Mouse (Mus musculus) hindbrain, embryonic 10.5 days (tissue): Measurements from ENCODE around the gene Runx1. TPM values are rescaled to one million over a fixed set of nuclear protein-coding genes. Genes with fewer than 3 reads are reported as not detected.

Experiments used
- DNase-seq: peaks from one replicate; pipeline ENCODE4 v3.0.0-alpha.2; 2017; ENCODE audit warnings: low spot score
- H3K27ac ChIP-seq: fragments of 300-500 bp; sonication (generic); 2 replicates; pipeline ENCODE4 v1.5.1; 2016; ENCODE audit warnings: mild to moderate bottlenecking, moderate library complexity
- H3K27me3 ChIP-seq: fragments of 300-500 bp; sonication (generic); 2 replicates; pipeline ENCODE4 v1.6.1; 2016; ENCODE audit warnings: mild to moderate bottlenecking; ENCODE audit not compliant: poor library complexity, insufficient read depth, severe bottlenecking
- H3K36me3 ChIP-seq: fragments of 300-500 bp; sonication (generic); 2 replicates; pipeline ENCODE4 v1.6.1; 2016; ENCODE audit warnings: mild to moderate bottlenecking, moderate library complexity
- H3K4me1 ChIP-seq: fragments of 300-500 bp; sonication (generic); replicated peaks from 2 replicates; pipeline ENCODE4 v1.6.1; 2016; ENCODE audit warnings: mild to moderate bottlenecking
- H3K4me3 ChIP-seq: fragments of 300-500 bp; sonication (generic); 2 replicates; pipeline ENCODE4 v1.5.1; 2016; ENCODE audit warnings: mild to moderate bottlenecking, moderate library complexity
- H3K9me3 ChIP-seq: fragments of 300-500 bp; sonication (generic); 2 replicates; pipeline ENCODE4 v1.6.1; 2016; ENCODE audit warnings: mild to moderate bottlenecking, moderate library complexity
- WGBS: fragments of 180-500 bp; shearing (Covaris S2); methylation state at CpG from one replicate; pipeline ENCODE4 v1.1.7; 2016; 5-methylcytosine and 5-hydroxymethylcytosine counted together
- polyA plus RNA-seq: library from polyadenylated mRNA; unstranded; fragments of >200 nt; fragmentation: Nextera tagmentation; extraction: Ambion mirVana; gene quantifications from 2 replicates; pipeline ENCODE4 v1.2.1, GENCODE M21; 2016

Runx1 gene
- polyA plus RNA-seq, result 1.6 and 2.2 TPM in 2 replicates

DNA sequence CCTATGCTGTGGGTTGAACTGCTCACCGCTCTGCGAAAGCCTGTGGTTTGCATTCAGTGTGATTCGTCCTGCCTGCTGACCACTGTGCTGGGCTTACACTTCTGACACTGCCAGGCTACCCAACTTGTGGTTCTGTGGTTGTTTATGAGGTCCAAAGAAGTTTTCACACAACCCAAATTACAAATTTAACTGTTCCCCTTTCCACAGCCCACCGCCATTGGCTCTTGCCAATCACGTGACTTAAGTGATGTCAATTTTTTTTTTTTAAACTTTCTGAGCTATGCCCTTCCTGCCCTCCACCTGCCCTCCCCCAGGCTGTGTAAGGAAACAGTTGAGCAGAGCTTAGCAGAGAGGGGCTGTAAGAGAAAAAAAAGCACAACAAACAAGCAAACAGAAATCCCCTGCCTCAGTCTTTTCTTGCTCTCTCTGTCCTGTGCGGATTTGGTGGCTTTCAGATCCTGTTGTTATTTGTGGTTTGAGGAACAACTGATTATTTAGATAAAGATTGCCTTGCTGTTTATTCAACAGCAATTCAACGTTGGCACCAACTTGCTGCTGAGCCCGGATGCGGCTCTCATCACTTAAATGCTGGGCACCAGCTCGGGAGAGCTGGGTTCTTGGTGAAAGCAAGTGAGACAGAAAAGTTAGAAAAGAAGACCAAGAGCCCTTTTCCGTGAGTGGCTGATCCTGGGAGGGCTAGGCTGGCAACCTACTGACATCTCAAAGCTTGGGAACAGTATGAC is at the start of gene Runx1:
Gene Runx1, minus strand, starts transcription at position 242 of the 743 bp plus-strand sequence.
- Histone ChIP-seq H3K27ac (no peak within 1 kb of the TSS), H3K27me3 (peaks cover 9% of the 10 kb centered on the region; the same call in 1 of the 2 replicates), H3K4me3 (no peak within 1 kb of the TSS), H3K4me1 (peaks cover 31% of the 10 kb centered on the region), H3K9me3 (no peaks in the 10 kb centered on the region), H3K36me3 (no peaks in the 10 kb centered on the region)
- 89% methylated on average over 11 of the region's 11 CpGs for WGBS
- no peak for DNase-seq

GRCm38 (mm10) chr16:92874015-92874414 is 48.1 kb upstream of the Runx1 start:
- no peak overlapping the region for H3K4me3 ChIP-seq
- no peaks in the 10 kb centered on the region for H3K4me1 ChIP-seq
- no peaks in the 10 kb centered on the region for H3K27me3 ChIP-seq
- H3K36me3 ChIP-seq, result no peaks in the 10 kb centered on the region
- 89% methylated on average over 3 of the region's 3 CpGs for WGBS
- H3K9me3 ChIP-seq, result no peaks in the 10 kb centered on the region
- H3K27ac ChIP-seq, result no peak overlapping the region
- DNase-seq, result no peak

DNA sequence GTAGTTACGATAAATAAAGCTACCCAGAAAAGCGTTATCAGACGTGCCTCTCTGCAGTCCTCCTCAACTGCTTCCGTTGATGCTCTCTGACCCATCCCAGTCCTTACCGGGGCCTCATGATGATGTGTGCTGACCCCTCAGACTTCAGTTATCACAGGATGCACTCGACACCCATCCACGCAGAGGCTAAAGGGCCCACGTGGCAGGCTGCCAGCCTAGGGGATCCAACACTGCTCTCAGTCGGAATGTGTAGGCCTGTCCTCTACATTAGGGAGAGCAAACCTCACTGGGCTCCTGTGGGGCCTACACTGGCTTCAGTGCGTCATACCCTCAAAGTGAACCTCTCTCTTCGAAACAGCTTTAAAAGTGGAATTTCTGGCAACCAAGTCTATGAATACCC is 45.8 kb upstream of the Runx1 start:
- Histone ChIP-seq H3K27me3 (no peaks in the 10 kb centered on the region), H3K4me1 (no peaks in the 10 kb centered on the region), H3K27ac (no peak overlapping the region), H3K36me3 (no peaks in the 10 kb centered on the region), H3K9me3 (no peaks in the 10 kb centered on the region), H3K4me3 (no peak overlapping the region)
- DNase-seq, result no peak
- 91% methylated on average over 11 of the region's 11 CpGs for WGBS

DNA sequence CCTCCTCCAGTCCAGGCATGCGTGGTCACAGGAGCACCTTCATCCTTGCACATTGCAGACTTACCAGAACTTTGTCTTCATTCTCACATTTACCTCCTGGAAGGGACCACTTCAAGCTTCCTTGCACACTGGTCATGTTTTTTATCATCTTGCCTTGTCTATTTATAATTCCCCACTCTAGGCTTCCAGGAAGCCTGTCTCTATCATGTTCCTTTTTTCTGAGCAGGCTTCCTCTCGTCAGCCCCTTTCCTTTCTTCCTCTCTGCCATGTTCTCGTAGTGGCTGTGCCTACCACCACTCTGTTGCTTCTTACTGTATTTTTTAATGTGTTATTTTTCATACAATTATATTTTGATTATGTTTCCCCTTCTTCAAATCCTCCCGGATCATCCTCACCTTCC is 42.6 kb upstream of the Runx1 start:
- H3K4me3 ChIP-seq, result no peak overlapping the region
- 90% methylated on average over 4 of the region's 4 CpGs for WGBS

GRCm38 (mm10) chr16:92867261-92867935 is 41.4 kb upstream of the Runx1 start:
- 78% methylated on average over 9 of the region's 9 CpGs for WGBS
- Histone ChIP-seq H3K36me3 (no peaks in the 10 kb centered on the region), H3K4me3 (no peak overlapping the region), H3K27ac (no peak overlapping the region), H3K4me1 (no peaks in the 10 kb centered on the region), H3K9me3 (no peaks in the 10 kb centered on the region), H3K27me3 (no peaks in the 10 kb centered on the region)
- DNase-seq, result no peak

More for the DNA sequence above, 42.6 kb upstream of the Runx1 start:
- DNase-seq, result no peak
- Histone ChIP-seq H3K9me3 (no peaks in the 10 kb centered on the region), H3K27me3 (no peaks in the 10 kb centered on the region), H3K36me3 (no peaks in the 10 kb centered on the region), H3K27ac (no peak overlapping the region), H3K4me1 (no peaks in the 10 kb centered on the region)

- H3K4me3 ChIP-seq, result no peak overlapping the region
- H3K36me3 ChIP-seq, result no peaks in the 10 kb centered on the region
- no peak for DNase-seq
- H3K9me3 ChIP-seq, result no peaks in the 10 kb centered on the region
- 94% methylated on average over 3 of the region's 3 CpGs for WGBS
- no peaks in the 10 kb centered on the region for H3K27me3 ChIP-seq
- no peaks in the 10 kb centered on the region for H3K4me1 ChIP-seq
- H3K27ac ChIP-seq, result no peak overlapping the region
Observed at GRCm38 (mm10) chr16:92865314-92865713, 39.4 kb upstream of the Runx1 start.

- Histone ChIP-seq H3K4me3 (no peak overlapping the region), H3K36me3 (no peaks in the 10 kb centered on the region), H3K27me3 (no peaks in the 10 kb centered on the region), H3K27ac (no peak overlapping the region), H3K4me1 (no peaks in the 10 kb centered on the region), H3K9me3 (no peaks in the 10 kb centered on the region)
- 81% methylated on average over 2 of the region's 2 CpGs for WGBS
- DNase-seq, result no peak
Observed at GRCm38 (mm10) chr16:92864191-92864590, 38.2 kb upstream of the Runx1 start.

- H3K4me3 ChIP-seq, result no peak overlapping the region
- no peaks in the 10 kb centered on the region for H3K9me3 ChIP-seq
Observed at GRCm38 (mm10) chr16:92863179-92863578, 37.2 kb upstream of the Runx1 start.

GRCm38 (mm10) chr16:92862430-92862829 is 36.5 kb upstream of the Runx1 start:
- Histone ChIP-seq H3K9me3 (no peaks in the 10 kb centered on the region), H3K4me1 (no peaks in the 10 kb centered on the region), H3K27ac (no peak overlapping the region), H3K27me3 (no peaks in the 10 kb centered on the region), H3K36me3 (no peaks in the 10 kb centered on the region), H3K4me3 (no peak overlapping the region)
- WGBS, result 81% methylated on average over 4 of the region's 4 CpGs
- DNase-seq, result no peak

More at GRCm38 (mm10) chr16:92863179-92863578, 37.2 kb upstream of the Runx1 start:
- Histone ChIP-seq H3K36me3 (no peaks in the 10 kb centered on the region), H3K4me1 (no peaks in the 10 kb centered on the region), H3K27ac (no peak overlapping the region), H3K27me3 (no peaks in the 10 kb centered on the region)
- DNase-seq, result no peak

GRCm38 (mm10) chr16:92861571-92861970 is 35.6 kb upstream of the Runx1 start:
- no peaks in the 10 kb centered on the region for H3K36me3 ChIP-seq
- DNase-seq, result no peak
- H3K4me3 ChIP-seq, result no peak overlapping the region
- no peaks in the 10 kb centered on the region for H3K9me3 ChIP-seq
- H3K4me1 ChIP-seq, result no peaks in the 10 kb centered on the region
- H3K27ac ChIP-seq, result no peak overlapping the region
- WGBS, result 81% methylated on average over 2 of the region's 2 CpGs
- no peaks in the 10 kb centered on the region for H3K27me3 ChIP-seq

DNA sequence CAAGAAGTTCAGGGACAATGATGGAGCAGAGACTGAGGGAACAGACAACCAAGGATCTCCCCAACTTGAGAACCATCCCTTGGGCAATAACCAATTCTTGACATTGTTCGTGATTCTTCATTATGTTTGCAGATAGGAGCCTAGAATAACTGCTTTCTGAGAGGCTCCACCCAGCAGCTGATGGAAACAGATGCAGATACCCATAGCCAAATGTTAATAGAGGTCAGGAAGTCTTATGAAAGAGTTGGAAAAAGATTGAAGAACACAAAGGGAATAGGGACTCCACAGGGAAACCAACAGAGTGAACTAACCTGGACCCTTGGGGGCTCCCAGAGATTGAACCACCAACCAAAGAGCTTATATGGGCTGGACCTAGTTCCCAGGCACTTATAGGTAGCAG is 34.7 kb upstream of the Runx1 start:
- Histone ChIP-seq H3K27me3 (no peaks in the 10 kb centered on the region), H3K4me1 (no peaks in the 10 kb centered on the region), H3K27ac (no peak overlapping the region), H3K36me3 (no peaks in the 10 kb centered on the region), H3K4me3 (no peak overlapping the region), H3K9me3 (no peaks in the 10 kb centered on the region)
- 93% methylated on average over 1 of the region's 1 CpGs for WGBS
- DNase-seq, result no peak

GRCm38 (mm10) chr16:92856779-92857178 is 30.8 kb upstream of the Runx1 start:
- Histone ChIP-seq H3K9me3 (no peaks in the 10 kb centered on the region), H3K27me3 (no peaks in the 10 kb centered on the region), H3K27ac (no peak overlapping the region), H3K4me1 (no peaks in the 10 kb centered on the region), H3K4me3 (no peak overlapping the region), H3K36me3 (no peaks in the 10 kb centered on the region)
- DNase-seq, result no peak
- WGBS, result 87% methylated on average over 3 of the region's 3 CpGs

- Histone ChIP-seq H3K36me3 (no peaks in the 10 kb centered on the region), H3K4me1 (no peaks in the 10 kb centered on the region), H3K27me3 (no peaks in the 10 kb centered on the region), H3K4me3 (no peak overlapping the region), H3K27ac (no peak overlapping the region), H3K9me3 (no peaks in the 10 kb centered on the region)
- no peak for DNase-seq
- 89% methylated on average over 6 of the region's 6 CpGs for WGBS
Observed at GRCm38 (mm10) chr16:92852276-92852675, 26.3 kb upstream of the Runx1 start.
